Mouse (Mus musculus) left cerebral cortex, adult 18-20 months (tissue): ENCODE data around the gene Dnah7c. TPM values are rescaled to one million over a fixed set of nuclear protein-coding genes. Genes with fewer than 3 reads are reported as not detected.
"Not testable (repeated sequence)": the region's sequence is repeated elsewhere in the genome, so short reads cannot be mapped to it uniquely, and the experiment has no call there.

Experiments used
- DNase-seq, 2 experiments: peaks; one replicate each; pipeline ENCODE4 v3.0.0; 2021 to 2022; ENCODE audit warnings: low spot score in 2 of 2, mixed read lengths in 1 of 2
- total RNA-seq, 2 experiments: library from RNA; stranded (reverse); gene quantifications; 2 replicates each; pipeline ENCODE4 v1.2.3; 2021

The Dnah7c gene
- total RNA-seq, 2 experiments from 2014 or later = 0.49 to 0.77 TPM

DNA sequence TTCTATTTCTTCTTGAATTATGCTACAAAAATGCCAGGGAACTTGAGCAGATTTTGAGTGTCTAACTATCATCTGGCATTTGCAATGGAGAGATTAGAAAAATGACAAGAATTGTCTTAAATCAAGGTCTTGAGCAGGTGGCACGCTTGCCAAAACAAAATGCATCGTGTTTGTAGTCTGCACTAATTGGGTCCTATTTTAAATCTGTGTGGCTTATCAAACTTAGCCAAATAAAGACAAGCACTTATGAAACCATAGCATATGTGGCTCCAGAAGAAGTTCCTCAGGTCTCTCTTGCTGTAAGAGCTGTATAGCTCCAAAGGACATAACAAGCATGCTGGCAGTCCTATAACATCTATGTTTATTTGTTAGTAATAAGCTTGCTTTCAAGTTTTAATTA, 300.3 kb downstream of the Dnah7c start:
- not testable (repeated sequence) for DNase-seq

DNA sequence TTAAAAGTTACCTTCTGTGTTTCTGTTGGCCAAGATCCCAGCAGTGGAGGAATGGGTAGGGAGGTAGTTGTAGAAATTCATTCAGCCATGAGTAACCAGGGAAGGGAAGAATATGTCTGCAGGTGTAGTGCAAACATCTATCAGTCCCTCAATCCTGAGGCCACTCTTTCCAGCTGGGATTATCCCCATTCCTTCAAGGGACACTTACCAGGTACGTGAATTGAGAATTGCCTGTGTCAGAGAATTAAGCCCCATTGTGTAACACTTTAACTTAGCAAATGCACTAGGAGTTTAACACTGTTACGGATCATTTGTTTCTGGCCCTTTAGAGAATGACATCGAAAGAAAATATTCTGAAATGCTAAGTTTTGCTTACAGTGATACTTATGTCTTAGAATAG, 304.3 kb downstream of the Dnah7c start:
- DNase-seq = not testable (repeated sequence)

DNA sequence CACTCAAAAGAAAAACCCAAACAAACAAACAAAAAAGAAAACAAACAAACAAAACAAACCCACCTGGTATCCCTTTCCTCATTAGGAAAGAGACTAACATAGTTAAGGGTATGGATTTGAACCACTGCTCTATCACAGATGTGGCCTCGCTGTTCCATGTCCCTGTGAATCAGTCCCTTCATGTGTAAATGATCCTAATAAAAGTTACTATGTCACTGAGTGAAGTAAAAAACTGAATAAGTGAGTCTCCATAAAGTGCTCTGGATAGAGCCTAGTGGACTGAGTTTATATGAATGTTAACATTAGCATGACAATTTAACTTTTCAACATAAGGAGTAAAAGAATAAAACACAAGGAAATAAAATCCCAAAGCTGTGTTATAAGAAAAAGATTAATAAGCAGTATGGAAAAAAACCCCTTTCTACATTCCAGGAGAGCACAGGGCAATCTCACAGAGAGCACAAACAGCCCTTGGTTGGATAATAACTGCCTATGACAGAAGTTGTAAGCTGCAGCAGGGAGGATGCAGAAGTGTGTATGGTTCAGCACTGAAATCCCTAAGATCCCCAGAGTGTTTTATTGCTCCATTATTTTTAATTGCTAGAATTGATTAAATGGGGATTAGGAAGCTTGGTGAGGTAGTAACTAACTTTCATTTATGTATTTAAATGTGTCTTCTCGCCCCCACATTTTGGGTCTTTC, 308.2 kb downstream of the Dnah7c start:
- not testable (repeated sequence) for DNase-seq

DNA sequence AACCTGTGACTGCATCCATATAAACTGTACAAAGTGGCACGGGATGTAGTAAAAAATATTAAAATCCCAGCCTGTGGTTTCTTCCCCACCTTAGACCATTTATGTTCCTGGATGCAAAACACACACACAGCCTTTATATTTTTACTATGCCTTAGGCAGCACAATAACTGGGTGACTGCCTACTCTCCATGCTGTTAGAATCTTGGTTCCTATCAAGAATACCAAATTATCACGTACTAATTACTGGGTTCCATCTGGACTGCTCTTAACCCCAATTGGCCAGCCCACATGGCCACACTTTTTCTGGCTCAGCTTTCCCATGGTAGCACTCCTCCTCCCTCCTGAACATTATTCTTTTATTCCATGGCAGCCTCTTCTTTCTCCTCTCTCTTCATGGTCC, 309.1 kb downstream of the Dnah7c start:
- DNase-seq = not testable (repeated sequence)

DNA sequence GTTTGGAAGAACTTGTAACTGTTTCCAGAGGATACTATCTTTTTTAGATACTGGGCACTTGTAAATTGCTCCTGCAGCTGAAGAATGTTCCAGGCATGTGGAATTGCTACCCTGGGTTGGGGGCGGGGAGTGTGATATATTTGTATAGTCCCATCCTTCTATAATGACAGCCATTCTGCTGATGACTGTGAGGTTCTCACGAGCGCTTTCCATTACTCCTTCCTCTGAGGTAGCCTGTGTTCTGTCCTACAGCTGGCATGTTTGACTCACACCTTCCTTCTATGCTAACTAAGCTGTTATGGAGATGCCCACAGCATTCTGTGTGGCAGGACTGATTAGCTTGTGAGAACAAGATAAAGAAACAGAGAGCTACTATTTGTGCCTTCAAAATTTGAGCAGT, 339.2 kb downstream of the Dnah7c start:
- DNase-seq = not testable (repeated sequence)

DNA sequence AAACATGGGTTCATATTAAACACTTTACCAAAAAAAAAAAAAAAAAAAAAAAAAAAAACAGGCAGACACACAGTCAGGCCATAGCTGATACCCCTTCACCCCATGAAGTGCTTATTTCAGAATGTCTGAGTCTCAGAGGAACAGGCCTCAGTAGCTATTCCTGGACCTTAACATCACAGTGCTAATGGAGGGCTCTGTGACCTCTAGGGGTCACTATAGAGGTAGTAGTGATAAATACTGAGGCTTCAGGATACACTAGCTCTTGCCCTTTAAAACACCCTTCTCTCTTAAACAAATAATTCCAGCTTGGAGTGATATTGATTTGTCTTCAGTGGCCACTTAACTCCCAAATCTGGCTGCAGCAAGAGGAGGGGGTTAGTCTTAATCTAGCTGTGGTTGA, 343.9 kb downstream of the Dnah7c start:
- DNase-seq = not testable (repeated sequence)

DNA sequence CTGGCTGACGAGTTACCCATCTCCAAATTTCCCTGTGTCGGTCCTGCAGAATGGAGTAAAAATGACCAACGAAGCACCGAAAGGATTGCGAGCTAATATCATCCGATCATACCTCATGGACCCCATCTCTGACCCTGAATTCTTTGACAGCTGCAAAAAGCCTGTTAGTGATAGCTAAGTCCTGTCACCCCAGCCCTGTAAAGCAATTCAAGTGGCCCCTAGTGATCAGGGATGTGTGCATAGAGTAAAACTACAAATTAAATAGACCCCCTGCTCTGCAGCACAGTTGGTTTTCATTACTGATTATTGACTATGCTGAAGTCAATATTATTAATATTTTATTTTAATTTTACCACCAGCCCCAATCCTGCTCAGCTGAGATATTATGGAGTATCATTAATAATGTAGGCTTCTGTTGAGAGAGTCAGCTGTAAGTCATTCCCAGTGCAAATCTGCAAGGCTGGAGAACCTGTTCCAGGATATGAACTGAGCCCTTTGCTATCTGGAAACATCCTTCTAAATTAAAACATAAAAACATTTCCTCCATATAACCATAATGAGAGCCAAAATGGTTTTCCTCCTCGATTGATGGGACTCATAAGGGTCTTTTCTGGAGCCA, 344.8 kb downstream of the Dnah7c start:
- DNase-seq = not testable (repeated sequence)

DNA sequence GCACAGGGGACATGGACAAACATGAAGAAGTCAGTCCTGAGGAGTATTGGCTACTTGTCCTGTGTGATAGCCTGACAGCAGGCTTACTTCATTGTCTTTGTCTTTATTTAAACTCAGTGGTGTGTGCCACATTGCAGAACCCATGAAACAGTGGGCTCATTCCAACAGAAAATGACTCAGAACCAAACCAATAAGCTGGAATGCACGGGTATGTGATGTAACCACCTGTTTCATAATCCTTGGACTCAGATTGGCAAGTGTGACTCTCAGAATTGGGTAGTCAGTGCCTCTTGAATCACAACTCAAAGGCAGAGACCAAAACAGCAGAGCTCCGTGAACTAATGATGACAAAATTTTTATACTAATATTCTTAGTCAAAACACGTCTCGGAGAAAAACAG, 356.8 kb downstream of the Dnah7c start:
- not testable (repeated sequence) for DNase-seq

DNA sequence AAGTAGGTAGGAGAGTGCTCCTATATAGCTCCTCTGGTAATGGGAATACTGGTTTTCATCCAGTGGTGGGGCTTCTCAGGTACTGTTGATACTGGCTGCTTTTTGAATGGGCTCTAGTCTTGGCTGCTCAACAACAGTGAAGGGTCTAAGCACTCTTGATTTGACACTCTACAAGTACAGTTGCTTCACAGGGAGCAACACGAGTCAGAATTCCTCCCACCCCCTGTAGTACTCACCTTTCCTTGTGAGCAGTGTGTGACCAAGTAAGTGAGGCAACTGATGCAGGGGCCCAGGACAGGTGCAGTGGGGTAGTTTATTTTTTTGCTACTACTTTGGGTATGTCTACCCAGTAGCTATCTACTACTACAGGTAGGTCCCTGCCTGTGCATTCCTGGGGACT, 379.7 kb downstream of the Dnah7c start:
- no peak for DNase-seq

DNA sequence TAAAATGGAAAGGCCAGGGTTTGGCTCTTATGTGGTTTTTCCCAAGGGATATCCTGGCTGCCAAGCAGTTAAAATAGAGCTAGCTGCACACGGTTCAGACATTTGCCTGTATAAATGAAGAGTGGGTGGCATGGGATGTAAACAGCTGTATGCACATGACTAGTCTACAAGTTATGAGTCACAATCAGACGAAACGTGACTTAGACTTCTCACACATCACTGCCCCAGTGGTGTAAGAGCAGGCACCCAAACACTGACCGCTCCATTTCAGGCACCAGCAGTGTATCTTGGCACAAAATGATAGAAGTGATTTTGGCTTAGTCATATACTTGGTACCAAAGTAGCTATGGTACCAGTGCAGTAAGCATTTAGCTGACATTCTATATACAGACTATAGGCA, 383.2 kb downstream of the Dnah7c start:
- not testable (repeated sequence) for DNase-seq

DNA sequence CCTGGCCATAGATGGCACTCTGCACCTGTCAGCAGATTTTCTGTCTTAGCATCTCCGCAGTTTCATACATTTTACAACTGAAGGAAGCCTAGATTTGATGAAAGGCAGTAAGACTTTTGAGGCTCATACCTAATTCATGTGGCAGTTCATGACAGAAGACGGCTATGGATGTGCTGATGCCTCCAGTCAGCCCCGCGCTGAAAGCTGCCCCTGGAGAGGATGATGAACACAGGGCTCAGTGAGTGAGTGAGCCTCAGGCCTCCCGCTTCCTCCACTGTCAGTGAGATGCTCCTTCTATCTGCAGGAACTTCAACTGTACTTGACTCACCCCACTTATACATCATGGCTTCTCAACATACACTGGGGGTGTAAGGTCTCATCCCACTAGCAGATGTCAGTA, 392.5 kb downstream of the Dnah7c start:
- no peak for DNase-seq

DNA sequence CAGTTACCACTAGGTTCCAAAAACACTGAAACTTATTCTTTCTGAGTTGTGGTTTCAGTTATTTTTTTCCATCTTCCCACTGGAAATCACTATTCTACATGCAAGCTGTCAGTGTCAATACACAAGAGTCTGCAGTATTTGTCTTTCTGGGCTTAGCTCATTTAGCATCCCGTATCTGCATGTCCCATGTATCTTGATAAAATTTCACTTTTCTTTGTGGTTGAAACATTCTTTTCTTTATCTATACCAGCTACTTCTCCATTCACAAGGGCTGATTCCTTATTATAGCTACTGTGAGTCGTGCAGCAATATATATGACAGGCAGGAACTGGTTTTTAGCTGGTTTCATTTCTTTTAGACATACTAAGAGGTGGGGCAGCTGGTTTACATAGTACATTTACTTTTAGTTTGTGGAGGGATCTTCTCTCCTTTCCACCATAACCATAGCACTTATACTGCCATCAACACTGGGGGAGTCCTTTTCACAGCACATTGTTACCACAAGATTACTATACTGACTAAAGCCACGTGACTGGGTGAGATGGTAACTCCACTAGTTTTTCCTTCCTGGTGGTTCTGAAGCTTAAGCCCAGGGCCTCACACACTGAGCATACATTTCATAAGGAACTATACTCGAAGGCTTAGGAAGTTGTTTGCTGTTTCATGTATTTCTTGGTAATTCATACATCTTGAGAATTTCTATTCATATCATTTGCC, 397.0 kb downstream of the Dnah7c start:
- DNase-seq = no peak

DNA sequence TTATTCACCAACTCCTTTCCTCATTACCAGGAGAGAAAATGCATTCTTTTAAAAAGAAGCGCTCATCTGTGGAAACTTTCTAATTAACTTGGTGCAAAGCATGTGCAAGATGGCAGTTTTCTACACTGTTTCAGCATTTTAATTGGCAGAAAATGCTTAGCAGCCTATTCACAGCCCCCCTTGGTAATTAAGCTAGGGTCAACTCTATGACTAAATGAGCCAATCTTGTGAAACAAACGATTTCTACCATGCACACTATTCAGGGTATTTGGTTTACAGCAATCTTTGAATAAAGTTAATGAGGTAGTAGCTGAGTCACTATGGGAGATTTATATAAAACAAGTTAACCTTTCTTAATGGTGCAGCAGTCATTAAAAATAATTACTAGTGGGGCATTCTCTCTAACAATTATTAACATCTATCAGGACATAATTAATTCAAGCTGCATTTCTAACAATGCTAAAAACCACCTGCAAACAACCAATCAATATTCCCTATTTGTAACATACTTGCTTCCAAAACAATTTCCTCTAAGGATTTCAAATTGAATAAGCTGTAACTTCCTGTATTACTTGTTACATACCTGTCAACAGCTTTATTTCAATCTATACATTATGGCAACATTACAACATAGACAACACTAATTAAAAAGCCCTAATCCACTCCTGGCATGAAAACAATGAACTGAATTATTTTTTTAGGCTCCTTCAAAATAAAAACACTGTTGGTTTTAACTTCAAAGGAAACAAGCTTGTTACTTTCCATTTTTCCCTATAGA, 404.9 kb downstream of the Dnah7c start:
- no peak for DNase-seq

DNA sequence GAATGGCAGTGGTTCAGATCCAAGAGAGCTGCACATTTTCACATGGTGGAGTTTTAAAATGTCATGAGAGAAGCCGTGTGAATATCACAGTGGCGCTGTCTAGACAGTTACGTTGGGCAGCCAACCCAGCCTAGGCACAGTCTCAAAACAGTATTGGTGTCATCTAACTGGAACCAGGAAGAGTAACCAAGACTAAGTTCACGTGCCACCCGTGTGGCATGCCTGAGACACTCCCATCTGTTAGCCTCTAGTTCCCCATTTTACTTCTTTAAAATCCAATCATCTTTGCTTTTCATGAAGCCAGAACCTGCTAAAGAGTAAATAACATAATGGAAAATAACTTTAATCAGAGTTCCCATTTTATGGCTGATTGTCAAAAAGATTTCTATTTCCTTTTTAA, 406.5 kb downstream of the Dnah7c start:
- no peak for DNase-seq

DNA sequence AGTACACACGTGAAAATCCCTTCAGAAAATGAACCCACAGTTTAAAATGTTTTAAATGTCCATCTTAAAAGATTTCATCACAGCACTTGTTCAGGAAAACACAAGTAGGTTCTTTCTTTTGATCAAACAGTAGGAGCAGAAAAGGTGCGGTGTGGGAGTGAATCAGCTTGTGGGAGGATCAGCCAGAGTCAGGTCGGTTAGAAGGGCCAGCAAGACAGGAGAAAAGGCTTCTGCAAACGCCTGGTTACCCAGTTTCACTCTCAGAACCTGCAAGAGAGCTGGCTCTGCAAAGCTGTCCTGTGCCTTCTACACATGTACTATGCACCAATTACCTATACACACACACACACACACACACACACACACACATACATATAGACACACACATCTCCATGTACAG, 418.0 kb downstream of the Dnah7c start:
- no peak for DNase-seq

DNA sequence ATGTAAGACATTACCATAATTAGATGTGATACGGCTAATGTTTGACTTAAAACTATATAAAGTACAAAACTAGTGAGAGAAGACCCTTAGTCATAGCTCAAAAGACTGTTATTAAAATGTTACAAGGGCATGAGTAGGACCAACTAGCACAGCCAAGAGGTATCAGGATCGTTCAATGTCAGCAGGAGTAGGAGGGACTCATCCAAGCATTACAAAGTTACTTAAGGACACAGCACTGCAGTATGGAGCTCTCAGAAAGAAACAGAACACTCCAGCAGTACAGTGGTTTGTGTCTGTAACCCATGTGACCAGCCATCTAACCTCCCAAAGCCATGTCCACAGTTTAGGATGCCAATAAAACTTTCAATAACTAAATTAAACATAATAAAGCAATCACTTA, 418.9 kb downstream of the Dnah7c start:
- no peak for DNase-seq

DNA sequence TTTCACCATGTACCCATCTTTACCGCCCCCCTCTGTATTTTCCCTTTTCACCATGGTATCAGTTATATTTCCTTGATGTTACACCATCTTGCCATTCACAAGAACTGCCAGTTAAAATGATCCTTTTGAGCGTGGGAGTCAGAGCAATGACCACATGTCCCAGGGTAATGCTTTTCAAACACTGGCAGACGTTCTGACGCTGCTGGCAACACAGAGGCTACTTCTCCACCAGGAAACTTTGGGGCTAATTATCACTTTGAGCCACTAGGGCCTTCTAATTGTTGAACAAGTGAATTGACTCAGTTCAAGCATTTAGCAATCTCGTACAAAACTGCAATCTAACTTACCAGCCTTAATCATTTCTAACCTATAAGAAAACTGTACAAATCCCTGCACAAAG, 419.8 kb downstream of the Dnah7c start:
- no peak for DNase-seq

DNA sequence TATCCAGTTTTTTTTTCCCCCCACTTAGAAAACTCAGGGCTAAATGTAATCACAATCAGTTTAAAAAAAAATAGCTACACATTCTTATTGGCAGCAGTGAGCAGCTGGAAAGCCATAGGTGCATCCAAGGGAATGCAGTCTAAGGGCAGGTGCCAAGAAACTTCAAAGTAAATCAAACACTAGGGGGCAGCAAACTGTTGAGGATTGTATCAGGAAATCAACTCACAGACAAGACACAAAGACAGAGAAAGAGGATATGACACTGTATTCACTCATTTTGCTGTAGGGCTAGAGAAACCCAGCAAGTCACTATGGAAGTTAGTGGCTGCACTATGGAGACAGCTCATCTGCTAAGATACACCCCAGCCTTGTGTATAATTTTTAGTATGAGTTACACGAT, 424.4 kb downstream of the Dnah7c start:
- DNase-seq = peak; percentile 58 to 68

DNA sequence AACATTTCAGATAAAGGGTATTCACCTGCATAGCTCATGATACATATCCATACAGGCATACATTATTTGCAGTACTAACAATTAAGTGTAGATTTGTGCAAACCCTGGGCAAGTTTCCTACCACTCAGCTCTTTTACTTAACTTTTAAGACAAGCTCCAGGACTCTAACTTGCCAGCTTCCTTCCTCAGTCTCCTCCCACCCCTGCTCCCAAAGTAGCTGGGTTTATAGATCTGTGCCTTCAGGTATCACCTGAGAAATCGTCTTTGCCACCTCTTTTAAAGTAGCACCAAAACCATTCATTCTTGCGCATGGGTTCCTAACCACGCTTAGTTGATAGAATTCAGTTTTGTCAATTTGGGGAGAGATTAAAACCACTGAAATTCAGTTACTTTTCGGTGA, 426.2 kb downstream of the Dnah7c start:
- DNase-seq = no peak

DNA sequence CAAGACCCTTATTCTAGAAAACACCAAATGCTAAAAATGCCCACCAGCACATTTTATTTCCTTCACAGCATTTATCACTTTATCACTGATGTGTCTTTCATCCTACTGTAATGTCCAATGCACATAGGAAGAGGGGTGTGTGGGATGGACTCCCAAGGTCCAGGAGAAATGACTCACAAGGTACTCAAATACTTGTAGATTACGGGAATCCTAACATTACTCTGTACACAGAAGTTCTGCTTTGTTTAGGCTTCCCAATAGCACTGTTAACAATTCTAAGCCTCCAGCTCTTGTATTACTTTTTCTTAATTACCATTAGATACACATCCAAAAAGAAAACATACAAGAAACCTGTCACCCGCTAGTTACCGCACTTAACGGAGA, 426.8 kb downstream of the Dnah7c start:
- DNase-seq = no peak

DNA sequence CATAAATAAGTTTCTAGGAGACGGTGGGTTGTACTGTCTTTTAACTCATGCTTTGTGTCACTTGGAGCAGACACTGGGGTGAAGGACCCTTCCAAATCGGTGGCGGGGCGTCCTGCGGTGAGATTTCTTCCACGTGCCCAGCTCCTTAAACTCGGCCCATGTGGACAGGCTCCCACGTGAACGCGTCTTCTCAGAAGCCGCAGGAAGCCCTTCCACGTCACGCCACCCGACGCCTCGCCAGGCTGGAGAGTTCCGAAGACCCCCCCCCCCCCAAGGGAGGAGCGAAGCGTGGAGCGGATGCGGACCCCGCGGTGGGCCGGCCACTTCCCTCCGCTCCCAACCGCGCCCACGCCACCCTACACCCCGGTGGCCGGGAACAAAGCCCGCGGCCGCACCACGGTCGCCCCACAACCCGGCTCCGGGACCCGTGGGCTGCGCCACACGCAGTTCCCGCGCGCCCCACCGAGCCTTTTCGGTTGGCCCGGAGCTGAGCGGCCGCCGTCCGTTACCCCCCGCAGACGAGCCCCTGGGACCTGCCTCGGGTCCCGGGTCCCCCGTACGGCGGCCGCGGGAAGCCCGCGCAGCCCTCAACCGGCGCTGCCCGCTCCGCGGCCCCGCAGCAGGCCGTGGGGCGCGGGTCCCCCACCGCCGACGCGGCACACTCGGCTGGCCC, 427.3 kb downstream of the Dnah7c start:
- peak; percentile 62 to 74 for DNase-seq
